Mouse (Mus musculus): ENCODE data around the gene Cfc1.
A peak's percentile ranks its signal among the peaks of the same experiment; 100 is the strongest.

The Cfc1 gene

DNA sequence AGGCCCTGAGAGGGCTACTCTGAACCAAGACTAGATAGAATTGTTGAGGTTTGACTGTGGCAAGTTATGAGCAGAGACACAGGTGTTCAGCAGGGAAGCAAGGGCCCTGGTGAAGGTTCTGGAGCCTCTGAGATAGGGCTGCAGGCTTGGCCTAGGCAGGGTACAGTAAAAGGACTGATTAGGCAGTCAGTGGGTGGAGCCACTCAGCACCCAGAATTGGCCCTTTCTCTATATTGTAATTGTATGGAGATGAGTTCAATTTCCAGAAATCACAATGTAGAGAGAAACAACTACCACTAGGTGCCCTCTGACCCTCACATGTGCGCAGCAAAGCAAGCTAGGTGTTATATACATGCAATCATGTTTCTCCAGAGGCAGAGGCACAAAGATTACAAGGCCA is 18.2 kb downstream of the Cfc1 start:
- DNase-seq (ENCODE audit: low spot score): no peak

DNA sequence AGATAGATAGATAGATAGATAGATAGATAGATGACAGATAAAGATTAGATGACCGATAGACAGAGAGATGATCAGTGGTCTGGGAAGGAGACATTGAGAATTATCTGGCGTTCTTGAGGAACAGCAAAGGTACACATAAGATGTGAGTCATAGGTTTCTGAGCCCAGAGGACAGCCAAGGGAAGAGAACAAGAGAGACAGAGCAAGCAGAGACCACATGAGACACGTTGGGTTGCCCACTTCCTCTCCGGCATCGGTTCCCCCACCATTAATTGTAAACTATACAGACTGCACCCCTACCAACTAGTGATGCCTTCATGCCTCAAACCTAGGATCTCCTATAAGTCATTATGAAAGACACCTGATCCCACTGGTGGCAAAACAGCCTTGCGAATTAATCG is 18.8 kb downstream of the Cfc1 start:
- no peak for DNase-seq (ENCODE audit: low spot score)

DNA sequence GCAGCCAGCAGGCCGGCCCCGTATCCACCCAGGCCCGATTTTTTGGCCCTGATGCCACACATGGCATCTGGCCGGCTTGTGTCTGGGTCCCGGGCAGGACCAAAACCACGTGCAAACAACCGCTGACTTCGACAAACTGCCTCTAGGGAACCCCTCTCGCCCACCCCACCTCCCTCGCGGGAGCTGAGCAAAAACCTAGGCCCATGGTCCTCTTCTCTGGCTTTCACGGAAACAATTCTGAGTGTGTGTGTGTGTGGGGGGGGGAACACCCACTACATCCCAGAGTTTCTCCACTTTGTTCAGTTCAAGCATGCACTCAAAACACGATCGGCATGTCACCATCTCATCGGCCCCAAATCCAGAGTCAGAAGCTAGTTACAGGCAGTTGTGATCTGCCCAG is 25.4 kb downstream of the Cfc1 start, which contains the start of gene Prss40:
Prss40 (minus strand) TSS at position 101 of the 400 bp plus-strand sequence.
- no peak for DNase-seq (ENCODE audit: low spot score)

DNA sequence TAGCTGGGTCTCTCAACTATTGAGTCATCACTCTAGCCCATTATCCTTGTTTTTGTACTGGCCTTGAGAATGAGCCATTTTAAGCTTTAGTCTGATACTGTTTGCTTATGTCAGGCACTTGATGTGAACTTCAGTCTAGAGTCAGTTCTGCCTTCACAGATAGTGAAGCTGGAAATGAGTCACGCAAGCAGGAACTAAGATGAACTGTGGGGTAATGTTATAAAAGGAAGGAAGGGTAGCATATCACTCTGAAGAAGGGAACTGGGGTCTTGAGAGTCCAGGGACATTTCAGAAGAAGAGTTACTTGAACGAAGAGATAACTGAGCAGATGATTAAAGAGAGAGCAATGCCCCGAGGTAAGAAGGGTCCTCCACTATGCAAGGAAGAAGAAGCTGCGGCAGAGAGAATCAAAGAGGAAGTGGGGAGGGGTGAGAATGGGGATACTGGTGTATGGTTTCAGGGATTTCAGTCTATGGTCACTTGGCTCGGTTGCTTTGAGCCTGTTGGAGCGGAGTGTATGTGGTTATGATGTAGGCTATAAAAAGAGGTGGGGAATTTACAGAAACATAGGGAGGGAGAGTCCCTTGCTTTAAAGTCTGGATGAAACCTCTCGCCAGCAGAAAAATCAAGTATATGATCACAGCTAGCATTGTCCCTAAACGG is 29.1 kb downstream of the Cfc1 start:
- DNase-seq (ENCODE audit: low spot score): no peak

DNA sequence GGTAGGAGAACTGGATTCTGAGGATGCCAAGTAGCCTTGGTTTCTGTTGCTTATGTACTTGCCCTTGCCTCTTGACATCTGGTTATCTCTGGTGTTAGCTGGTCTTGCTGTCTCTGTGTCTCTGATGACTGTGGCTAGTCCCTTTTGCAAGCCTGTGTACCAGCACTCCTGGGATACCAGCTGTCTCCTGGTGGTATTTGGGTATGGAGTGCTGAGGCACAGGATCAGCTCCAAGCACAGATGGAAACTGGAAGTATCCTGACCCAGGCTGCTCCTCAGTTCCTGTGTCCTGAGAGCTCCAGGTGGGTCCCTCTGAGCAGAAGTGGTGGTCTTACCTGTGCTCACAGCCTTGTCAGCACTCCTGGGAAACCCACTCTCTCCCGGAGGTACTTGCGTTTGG is 32.7 kb downstream of the Cfc1 start:
- DNase-seq (ENCODE audit: low spot score): no peak

DNA sequence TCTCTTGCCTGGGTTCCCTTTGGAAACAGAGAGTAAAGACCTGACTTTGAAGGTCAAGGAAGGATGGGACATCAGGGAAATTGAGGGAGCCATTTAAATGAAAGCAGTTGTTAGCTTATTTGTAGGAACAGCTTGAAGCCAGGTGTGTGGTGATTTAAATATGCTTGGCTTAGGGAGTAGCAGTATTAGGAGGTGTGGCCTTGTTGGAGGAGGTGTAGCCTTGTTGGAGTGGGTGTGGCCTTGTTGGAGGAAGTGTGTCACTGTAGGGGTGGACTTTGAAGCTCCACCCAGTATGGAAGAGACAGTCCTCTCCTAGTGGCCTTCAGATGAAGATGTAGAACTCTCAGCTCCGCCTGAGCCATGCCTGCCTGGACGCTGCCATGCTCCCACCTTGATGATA is 34.4 kb downstream of the Cfc1 start:
- no peak for DNase-seq (ENCODE audit: low spot score)

DNA sequence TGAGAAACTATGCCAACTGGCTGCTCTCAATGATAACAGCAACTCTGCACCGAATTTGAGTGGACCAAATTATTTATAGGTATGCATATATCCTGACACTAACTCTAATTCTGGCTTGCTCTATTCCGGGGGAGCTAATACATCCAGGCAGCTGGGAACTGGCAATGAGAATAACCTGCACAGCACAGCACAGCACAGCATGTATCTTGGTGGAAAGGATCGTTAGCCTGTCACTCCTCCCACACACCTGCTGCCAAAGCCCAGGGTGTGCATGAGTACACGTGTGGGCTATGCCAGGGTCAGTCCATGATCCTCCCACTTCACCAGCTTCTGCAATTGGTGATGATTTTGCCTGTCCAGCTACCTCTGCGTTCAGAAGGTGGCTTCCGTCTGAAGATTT is 36.0 kb downstream of the Cfc1 start:
- no peak for DNase-seq (ENCODE audit: low spot score)

DNA sequence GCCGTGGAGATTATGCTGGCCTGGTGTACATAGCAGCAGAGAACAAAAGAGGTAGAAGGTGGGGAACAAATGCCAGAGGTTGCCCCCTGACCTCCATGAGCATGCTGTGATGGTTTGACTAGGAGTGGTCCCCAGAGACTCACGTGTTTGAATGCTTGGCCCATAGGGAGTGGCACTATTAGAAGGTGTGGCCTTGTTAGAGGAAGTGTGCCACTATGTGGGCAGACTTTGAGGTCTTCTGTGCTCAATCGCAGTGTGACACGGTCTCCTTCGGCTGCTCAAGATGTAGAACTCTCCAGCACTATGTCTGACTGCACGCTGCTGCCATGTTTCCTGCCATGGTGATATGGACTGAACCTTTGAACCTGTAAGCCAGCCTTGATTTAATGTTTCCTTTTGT is 37.8 kb downstream of the Cfc1 start:
- DNase-seq (ENCODE audit: low spot score): no peak

DNA sequence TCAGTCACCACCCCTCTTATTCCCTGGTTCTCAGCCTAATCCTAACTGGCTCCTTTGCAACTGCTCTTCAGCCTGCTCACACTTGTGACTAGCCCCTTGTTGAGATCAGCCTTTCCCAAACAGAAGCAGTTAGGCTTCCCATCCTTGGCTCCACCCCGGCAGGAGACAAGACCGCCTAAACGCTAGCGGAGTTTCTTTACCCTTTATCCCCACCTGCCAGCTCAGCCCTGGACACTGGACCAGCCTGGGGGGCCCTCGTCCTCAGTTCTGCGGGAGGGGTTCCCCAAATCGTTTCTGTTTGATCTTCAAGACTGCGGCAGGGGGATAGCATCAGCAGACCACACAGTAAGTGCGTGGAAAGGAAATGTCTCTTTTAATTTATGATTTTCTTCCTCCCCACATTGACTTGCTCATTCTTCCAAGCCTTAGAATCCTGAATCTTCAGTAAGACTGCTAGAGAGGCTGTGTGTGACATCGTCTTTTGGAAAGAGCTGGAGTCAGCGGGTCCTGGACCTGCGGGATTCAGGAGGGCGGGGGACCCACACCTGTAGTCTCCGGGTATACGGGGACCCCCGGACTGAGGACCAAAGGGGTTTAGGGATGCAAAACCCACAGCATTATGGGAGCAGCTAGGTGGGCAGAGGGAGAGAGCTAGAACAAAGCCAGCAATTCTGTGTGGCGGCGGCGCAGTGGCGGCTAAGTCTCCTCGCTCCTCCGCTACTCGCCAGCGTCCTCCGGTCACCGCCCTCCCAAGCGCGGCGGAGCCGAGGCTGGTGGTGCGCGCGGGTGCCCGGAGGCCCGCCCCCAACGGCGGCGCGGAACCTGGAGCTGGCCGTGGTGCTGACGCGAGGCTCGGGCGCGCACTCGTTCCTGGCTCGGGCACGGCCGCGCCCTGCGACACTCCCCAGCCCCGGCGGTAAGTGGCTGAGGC is 43.7 kb downstream of the Cfc1 start, which contains the start of gene Amer3:
Amer3 (plus strand) TSS at position 807 of the 931 bp plus-strand sequence.
- peak; percentile 82 for DNase-seq (ENCODE audit: low spot score)

DNA sequence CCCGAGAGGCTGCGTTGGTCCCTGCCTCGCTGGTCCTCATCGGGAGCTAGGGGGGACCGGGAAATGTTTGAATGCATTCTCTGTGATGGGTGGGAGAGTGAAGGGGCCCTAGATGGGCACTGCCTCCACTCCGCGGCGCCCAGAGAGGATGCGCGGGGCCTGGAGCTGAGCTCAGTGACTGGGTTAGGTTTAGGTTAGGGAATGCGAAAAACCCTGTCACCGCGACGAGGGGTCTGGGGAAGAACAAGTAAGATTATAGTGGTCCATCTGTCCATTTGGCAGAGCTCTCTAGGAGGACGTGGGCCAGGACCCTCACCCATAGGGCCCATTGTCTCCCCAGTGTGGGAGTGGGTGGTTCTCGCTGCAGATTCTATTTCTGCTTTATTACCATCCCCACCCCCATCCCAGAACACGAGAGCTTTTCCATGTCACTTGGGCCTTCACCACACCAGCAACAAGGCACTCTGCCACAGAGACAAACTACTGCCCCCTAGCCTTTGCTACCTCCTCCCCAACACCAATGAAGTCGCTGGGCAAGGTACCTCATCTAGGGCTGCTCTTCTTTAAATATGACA is 44.4 kb downstream of the Cfc1 start:
- DNase-seq (ENCODE audit: low spot score): no peak

DNA sequence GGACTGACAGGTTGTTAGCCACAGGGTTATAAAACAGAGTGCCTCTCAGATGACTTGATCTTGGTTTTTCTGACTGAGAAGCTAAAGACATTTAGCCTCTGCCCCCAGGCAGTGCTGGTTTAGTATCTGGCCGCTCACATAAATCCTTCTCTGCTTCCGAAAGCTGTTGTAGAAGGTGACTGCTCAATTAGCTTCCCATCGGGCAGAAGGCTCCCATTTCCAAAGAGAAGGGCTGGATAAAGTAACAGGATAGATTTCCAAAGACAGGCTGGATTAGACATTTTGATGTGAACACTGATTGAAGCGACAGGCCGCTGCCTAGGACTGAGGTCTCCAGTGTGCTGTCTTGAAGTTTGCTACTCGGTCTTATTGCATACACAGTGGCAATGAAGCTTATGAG is 46.8 kb downstream of the Cfc1 start:
- no peak for DNase-seq (ENCODE audit: low spot score)

DNA sequence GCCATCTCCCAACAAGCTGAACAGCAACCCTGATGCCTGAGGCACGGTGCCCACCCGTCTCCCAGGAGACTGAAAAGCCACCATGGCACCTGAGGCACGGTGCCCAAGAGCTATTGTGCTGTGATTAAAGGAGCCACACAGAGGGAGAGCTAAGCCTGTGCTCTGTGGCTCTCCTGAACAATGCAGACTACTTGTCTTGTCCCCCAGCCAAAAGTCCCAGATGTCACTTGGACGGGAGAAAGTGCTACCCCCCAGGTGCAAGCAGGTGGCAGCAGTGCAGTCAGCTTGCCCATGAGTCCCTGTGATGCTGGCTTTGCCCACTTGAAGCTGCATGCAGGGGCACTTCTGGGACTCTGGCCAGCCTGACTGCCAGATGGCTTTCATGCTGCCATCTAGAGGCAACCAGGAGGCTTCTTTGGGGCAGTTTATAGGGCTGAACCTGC is 48.4 kb downstream of the Cfc1 start:
- DNase-seq (ENCODE audit: low spot score): peak; percentile 23

DNA sequence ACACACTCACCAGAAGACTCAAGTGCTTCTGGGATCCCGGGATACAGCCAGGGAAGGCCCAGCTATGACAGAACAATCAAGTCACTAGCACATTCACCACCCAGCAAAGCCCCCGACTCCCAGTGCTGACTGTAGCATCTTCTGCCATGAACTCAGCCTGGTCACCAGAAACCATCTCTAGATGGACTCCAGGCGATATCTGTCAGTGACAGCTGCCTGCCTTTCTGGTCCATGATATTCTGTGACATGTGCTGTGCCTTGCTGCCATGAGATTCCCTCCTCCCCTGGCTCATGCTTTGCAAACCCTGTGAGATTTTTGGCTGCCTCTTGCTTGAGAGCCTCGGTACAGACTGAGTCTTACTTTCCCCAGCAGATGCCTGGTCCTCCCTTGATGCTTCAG is 49.3 kb downstream of the Cfc1 start:
- DNase-seq (ENCODE audit: low spot score): no peak

DNA sequence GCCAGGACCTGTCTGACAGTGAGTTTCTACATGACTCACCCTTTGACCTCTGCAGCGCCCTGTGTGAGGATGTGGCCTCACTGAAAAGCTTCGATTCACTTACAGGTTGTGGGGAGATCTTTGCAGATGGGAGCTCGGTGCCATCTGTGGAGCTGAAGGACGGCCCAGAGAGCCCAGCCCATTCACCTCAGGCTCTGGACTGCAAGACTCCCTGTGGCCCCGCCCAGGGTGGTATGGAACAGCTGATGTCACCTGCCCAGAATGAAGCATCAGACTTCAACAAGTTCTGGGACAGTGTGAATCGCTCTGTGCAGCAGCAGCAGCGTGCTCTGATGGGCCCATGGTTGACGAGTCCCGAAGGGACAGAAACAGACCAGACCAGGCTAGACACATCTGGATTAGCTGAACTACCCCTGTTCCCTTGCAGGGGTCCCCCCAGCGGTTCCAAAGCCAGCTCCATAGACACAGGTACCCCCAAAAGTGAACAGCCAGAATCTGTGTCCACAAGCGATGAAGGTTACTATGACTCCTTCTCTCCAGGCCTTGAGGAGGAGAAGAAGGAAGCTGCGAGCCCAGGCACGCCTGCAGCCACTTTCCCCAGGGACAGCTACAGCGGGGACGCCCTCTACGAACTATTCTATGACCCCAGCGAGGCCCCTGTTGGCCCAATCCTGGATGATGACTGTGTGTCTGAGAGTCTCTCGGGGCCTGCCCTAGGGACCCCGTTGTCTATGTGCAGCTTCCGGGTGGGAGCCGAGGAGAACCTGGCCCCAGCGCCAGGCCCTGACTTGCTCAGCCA is 52.0 kb downstream of the Cfc1 start:
- no peak for DNase-seq (ENCODE audit: low spot score)

All from ovary, postnatal 36 days (tissue).